Mouse (Mus musculus): ENCODE data around the gene Pola1.

GRCm38 (mm10) chrX:93594283-93594682, 37.7 kb downstream of the Pola1 start:
- TF ChIP-seq CTCF (IDR thresholded peaks at IDR 0.05; ENCODE audit: extremely low read depth, insufficient read depth, insufficient read length, insufficient replicate concordance) = no peak
- TF ChIP-seq POLR2A (IDR thresholded peaks at IDR 0.05; ENCODE audit: low read depth, low read length) = no peak
